Mouse (Mus musculus): ENCODE measurements around the gene Gbx1. TPM values are rescaled to one million over a fixed set of nuclear protein-coding genes. Genes with fewer than 3 reads are reported as not detected.

Gene Gbx1
- polyA plus RNA-seq, 1 experiment from 2014 or later: not detected

DNA sequence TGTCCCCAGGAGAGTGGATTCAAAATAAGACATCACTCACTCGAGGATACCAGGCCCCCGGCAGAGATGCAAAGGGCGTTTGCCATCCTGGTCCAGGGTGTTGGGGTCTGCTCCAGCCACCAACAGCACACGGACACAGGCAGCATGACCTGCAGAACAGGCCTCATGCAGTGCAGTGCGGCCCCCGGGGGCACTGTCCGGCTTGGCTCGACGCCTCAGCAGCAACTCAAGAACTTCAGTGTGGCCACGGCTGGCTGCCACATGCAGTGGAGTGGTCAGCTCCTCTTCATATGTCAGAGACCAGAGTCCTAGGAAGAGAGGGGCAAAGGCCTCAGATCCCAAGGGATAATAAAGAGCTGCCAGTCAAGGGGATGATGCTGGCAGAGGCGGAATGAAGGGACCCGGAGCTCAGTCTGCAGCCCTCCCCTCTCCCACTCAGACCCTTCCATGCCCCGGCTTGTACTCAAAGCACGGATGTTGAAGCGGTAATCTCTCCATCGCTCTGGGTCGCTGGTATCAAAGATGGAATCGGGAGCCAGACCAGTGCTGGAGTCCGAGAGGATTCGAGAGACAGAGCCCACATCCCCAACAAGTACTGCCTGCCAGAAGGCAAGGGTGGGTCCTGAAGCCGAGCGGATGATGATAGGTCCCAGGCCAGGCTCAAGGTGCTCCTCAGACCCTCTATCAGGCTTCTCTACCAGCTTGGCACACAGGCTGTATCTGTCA, 12.7 kb upstream of the Gbx1 start:
- no peak overlapping the region for H3K9ac ChIP-seq
- no peak overlapping the region for H3K27ac ChIP-seq
- peaks cover 8% of the 10 kb centered on the region for H3K27me3 ChIP-seq
- 79% methylated on average over 22 of the region's 22 CpGs for WGBS
- peaks cover 16% of the 10 kb centered on the region for H3K4me1 ChIP-seq
- H3K4me2 ChIP-seq: no peak overlapping the region
- H3K36me3 ChIP-seq: no peaks in the 10 kb centered on the region
- H3K4me3 ChIP-seq: no peak overlapping the region
- no peaks in the 10 kb centered on the region for H3K9me3 ChIP-seq
- ATAC-seq (ENCODE audit: borderline replicate concordance, extremely low read depth, low FRiP score, low TSS enrichment): 0 out of 2 replicates have a peak, but pooled peaks have one; percentile 3

DNA sequence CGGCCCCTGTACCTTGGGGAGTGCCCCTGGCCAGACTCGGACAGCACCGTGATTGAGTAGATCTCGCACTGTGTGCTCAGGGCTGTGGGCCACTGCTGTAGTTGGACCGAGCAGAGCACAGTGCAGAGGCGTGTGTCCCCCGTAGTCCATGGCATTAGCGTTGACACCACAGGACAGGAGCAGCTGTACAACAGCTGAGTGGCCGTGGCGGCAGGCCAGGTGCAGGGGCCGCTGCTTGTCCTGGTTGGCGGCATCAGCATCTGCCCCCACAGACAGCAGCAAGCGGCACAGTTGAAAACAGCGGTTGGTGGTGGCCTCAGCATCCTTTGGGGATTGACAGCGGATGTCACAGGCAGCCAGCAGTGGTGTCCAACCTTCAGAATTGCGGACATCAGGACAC, 10.6 kb upstream of the Gbx1 start:
- 59% methylated on average over 16 of the region's 16 CpGs for WGBS
- Histone ChIP-seq H3K9ac (no peak overlapping the region), H3K9me3 (no peaks in the 10 kb centered on the region), H3K4me2 (no peak overlapping the region), H3K27ac (no peak overlapping the region), H3K27me3 (peaks cover 20% of the 10 kb centered on the region), H3K36me3 (no peaks in the 10 kb centered on the region), H3K4me1 (peaks cover 16% of the 10 kb centered on the region), H3K4me3 (no peak overlapping the region)
- ATAC-seq (ENCODE audit: borderline replicate concordance, extremely low read depth, low FRiP score, low TSS enrichment): no peak

DNA sequence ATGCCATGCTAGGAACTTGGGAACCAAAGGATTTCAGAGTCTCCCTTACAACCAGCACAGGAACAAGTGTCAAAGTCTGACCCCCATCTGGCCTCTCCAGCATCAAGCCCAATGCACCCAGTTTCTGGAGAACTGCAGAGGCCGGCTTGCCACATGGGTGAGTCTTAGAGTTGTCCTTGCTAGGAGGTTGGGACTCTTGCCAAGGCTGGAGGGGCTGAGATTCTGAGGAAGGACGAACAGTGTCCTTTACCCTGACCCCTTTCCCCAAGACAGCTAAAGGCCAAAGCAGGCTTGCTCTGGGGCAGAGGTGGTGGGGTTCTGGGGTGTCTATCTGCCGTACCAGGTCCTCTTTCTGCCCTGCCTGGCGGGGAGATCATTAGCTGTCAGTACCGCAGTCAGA, 9.5 kb upstream of the Gbx1 start:
- no peak for ATAC-seq (ENCODE audit: borderline replicate concordance, extremely low read depth, low FRiP score, low TSS enrichment)
- Histone ChIP-seq H3K27ac (no peak overlapping the region), H3K9me3 (no peaks in the 10 kb centered on the region), H3K4me2 (no peak overlapping the region), H3K36me3 (no peaks in the 10 kb centered on the region), H3K27me3 (peaks cover 30% of the 10 kb centered on the region), H3K9ac (no peak overlapping the region), H3K4me3 (no peak overlapping the region), H3K4me1 (peaks cover 15% of the 10 kb centered on the region)
- WGBS: 65% methylated on average over 5 of the region's 5 CpGs

DNA sequence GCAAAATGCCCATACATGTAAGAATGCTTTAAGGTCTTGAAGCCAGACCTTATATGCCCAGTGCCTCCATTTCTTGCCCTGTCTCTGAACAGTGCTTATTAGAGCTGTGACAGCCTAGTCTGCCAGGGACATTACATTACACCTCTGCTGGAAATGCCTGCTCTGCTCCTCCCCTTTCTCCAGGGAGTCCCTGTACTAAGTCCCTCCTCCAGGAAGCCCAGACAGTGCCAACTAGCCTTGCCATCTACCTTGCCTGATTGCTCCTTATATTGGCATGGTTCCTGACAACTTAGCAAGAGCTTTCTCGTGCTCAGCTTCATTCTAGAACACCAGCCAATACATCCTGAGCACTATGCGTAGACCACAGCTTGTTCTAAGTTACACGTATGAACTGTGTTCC, 8.7 kb upstream of the Gbx1 start:
- H3K4me2 ChIP-seq: no peak overlapping the region
- no peak overlapping the region for H3K9ac ChIP-seq
- peaks cover 38% of the 10 kb centered on the region for H3K27me3 ChIP-seq
- no peaks in the 10 kb centered on the region for H3K9me3 ChIP-seq
- H3K4me3 ChIP-seq: no peak overlapping the region
- WGBS: 83% methylated on average over 3 of the region's 3 CpGs
- no peak overlapping the region for H3K27ac ChIP-seq
- H3K4me1 ChIP-seq: peaks cover 7% of the 10 kb centered on the region
- H3K36me3 ChIP-seq: no peaks in the 10 kb centered on the region
- ATAC-seq (ENCODE audit: borderline replicate concordance, extremely low read depth, low FRiP score, low TSS enrichment): no peak

DNA sequence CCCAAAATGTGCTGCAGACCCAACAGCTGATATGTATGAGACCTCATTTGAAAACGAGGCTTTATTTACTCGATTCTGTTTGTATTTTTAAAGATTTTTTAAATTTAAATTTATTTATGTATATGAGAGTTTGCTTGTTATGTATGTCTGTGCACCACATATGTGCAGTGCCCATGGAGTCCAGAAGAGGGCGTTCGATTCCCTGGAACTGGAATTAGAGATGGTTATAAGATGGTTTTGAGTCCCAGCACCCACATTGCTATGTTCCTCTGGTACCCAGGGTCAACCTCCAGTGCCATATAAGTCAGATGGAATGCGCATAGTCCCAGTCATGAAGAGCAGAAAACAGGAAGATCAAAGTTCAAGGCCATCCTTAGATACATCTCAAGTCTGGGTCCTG, 7.3 kb upstream of the Gbx1 start:
- Histone ChIP-seq H3K4me3 (no peak overlapping the region), H3K27ac (no peak overlapping the region), H3K4me2 (no peak overlapping the region), H3K9me3 (no peaks in the 10 kb centered on the region), H3K4me1 (no peaks in the 10 kb centered on the region), H3K9ac (no peak overlapping the region), H3K27me3 (peaks cover 49% of the 10 kb centered on the region), H3K36me3 (no peaks in the 10 kb centered on the region)
- 49% methylated on average over 5 of the region's 5 CpGs for WGBS
- ATAC-seq (ENCODE audit: borderline replicate concordance, extremely low read depth, low FRiP score, low TSS enrichment): no peak

DNA sequence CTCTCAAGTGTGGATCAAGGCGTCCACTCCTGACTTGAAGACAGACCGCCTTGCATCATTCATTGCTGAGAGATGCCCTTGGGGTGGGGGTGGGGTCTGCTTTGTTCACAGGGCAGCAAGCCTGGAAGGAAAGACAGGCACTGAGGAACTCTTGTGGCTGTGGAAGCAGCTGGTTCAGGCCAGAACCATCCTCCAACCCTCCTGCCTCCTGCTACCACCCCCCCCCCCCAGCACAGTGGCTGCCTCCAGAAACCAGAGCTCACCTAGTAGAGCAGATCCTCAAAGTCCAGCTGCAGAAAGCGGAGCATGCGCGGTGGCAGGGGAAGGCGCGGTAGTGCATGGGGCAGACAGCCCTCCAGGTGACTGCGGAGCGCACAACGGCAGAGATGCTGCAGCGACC, 6.4 kb upstream of the Gbx1 start:
- Histone ChIP-seq H3K36me3 (no peaks in the 10 kb centered on the region), H3K4me1 (no peaks in the 10 kb centered on the region), H3K9me3 (no peaks in the 10 kb centered on the region), H3K27ac (no peak overlapping the region), H3K4me3 (no peak overlapping the region), H3K9ac (no peak overlapping the region), H3K27me3 (peaks cover 58% of the 10 kb centered on the region), H3K4me2 (no peak overlapping the region)
- no peak for ATAC-seq (ENCODE audit: borderline replicate concordance, extremely low read depth, low FRiP score, low TSS enrichment)
- WGBS: 47% methylated on average over 11 of the region's 11 CpGs

DNA sequence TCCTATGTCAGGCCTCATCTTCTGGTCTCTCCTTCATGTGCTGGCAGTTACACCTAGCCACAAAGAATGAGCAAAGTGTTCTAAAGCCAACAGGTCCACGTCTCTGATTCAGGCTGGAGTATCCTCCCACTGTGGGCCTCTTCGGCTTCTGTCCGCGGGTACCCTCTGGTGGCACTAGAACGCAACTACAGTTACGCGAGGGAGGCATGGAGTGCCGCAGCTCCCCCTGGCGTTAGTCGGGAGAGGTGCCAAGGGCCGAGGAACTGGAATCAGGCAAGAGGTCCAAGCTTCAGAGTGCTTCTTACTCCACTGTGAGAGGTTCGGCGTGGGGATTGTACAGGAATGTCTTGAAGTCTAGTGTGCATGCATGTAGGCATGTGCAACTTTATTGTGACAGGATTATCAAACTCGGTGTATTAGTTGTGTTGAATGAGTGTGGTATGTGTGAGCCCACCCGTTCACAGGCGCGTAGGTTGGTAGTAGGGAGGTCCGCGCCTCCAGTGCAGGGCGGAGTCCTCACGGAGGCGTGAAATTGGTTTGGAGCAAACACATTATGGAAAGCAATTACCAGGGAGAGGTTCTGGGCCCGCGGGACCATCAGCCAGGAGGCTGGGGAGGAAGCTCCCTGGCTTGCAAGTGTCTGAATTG, 3.2 kb upstream of the Gbx1 start:
- peak; percentile 53; the same call in 1 of the 2 replicates for ATAC-seq (ENCODE audit: borderline replicate concordance, extremely low read depth, low FRiP score, low TSS enrichment)
- no peak overlapping the region for H3K4me2 ChIP-seq
- H3K4me1 ChIP-seq: peaks cover 14% of the 10 kb centered on the region
- H3K27me3 ChIP-seq: peaks cover 82% of the 10 kb centered on the region
- no peak overlapping the region for H3K9ac ChIP-seq
- WGBS: 19% methylated on average over 24 of the region's 24 CpGs
- H3K9me3 ChIP-seq: no peaks in the 10 kb centered on the region
- no peak overlapping the region for H3K27ac ChIP-seq
- H3K4me3 ChIP-seq: no peak overlapping the region
- H3K36me3 ChIP-seq: no peaks in the 10 kb centered on the region

DNA sequence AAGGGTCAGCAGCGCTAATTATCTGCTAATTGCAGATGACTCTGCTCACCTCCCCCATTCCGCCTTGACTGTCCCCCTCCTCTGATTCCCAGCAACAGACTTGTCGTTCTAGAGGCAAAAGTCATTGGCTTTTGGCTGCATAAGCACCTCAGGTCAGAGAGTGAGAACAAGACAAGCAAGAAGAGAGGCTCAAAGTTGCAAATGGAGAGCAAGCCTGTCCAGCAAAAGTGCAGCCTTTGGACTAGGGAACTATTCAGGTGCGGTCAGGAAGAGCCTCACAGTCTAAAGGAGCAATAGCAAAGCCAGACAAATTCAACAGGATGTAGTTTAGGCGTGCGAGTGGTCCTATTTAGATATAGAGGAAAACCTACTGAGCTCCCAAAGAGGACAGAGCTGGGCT, 778 bp upstream of the Gbx1 start:
- no peak overlapping the region for H3K4me2 ChIP-seq
- H3K27me3 ChIP-seq: peaks cover 96% of the 10 kb centered on the region
- no peak overlapping the region for H3K9ac ChIP-seq
- no peaks in the 10 kb centered on the region for H3K9me3 ChIP-seq
- H3K27ac ChIP-seq: no peak overlapping the region
- H3K4me3 ChIP-seq: no peak overlapping the region
- H3K4me1 ChIP-seq: peaks cover 14% of the 10 kb centered on the region
- 14% methylated on average over 6 of the region's 6 CpGs for WGBS
- H3K36me3 ChIP-seq: no peaks in the 10 kb centered on the region
- no peak for ATAC-seq (ENCODE audit: borderline replicate concordance, extremely low read depth, low FRiP score, low TSS enrichment)

DNA sequence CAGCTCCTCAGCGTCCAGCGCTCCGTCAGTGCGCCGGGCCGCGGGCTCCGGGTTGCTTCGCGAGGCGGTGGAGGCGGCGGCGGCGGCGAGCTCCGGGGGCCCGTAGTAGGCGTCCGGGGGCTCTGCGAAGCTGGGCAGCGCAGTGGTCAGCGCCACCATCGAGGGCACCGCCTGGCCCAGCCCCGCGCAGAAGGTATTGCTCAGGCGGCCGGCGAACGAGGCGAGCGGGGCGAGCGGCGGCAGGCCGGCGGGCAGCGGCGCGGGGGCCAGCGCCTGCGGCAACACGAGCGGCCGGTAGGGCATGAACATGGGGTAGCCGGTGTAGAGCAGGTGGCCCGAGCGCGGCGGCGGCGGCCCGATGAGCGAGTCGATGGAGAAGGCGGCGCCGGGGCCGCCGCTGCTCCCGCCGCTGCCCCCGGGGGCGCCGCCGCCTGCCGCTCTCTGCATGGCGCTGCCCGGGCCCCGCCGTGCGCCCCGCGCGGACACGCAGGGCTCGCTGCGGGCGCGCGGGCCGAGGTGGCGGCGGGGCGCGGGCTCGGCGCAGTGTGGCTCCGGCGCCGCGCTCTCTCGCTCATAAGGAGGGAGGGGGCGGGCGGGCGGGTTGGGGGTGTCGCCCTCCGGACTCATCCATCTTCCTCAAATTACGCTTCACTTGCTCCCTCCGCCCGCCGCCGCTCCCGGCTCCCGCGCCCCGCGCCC, 663 bp downstream of the Gbx1 start:
- Histone ChIP-seq H3K36me3 (no peaks in the 10 kb centered on the region), H3K9me3 (no peaks in the 10 kb centered on the region), H3K9ac (no peak overlapping the region), H3K4me2 (peak overlapping the region; percentile 83), H3K27me3 (peaks cover 97% of the 10 kb centered on the region), H3K27ac (no peak overlapping the region), H3K4me3 (peak overlapping the region; percentile 38), H3K4me1 (peaks cover 14% of the 10 kb centered on the region)
- peak; percentile 32; the same call in 1 of the 2 replicates for ATAC-seq (ENCODE audit: borderline replicate concordance, extremely low read depth, low FRiP score, low TSS enrichment)
- whole genome bisulfite sequencing: under 1% methylated on average over 85 of the region's 109 CpGs

DNA sequence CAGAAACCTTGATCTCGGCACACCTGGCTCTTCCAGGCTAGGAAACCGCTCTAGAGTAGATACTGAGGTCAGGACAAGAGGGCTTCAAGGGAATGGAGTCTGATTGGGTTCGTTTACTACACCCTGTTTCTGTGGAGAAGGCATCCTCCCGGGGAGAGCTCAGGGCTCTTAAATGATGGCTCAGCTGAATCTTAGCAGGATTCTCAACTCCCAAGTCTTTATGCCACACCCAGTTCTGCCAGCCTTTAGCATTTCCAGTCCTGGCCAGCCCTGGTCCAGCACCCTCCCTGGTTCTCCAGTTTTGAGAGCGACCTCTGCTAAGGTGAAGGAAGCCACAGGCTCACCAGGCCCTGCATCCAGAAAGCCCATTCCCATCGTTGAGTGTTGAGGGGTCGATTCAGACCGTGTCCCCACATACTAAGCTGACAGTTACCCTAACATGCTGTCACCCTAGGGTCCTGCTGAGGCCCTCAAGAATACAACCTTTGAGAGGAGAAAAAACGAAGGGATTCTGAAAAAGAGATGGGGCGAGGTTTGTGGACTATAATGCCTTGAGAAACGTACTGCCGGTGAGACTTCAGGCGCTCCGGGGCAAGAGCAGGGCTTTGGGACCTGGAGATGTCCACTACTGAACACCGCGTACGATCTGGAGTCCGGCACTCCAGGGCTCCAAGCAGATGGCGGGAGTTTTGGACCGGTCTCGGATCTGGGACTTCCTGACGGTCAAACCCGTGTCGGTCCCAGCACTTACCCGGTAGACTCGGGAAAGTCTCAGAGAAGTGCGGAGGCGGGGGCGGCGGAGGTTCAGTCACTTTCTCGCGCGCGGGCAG, 1.4 kb downstream of the Gbx1 start:
- Histone ChIP-seq H3K27me3 (peaks cover 92% of the 10 kb centered on the region), H3K4me2 (peak overlapping the region; percentile 83), H3K9me3 (no peaks in the 10 kb centered on the region), H3K4me1 (peaks cover 14% of the 10 kb centered on the region), H3K36me3 (no peaks in the 10 kb centered on the region), H3K9ac (no peak overlapping the region), H3K27ac (no peak overlapping the region), H3K4me3 (peak overlapping the region; percentile 38)
- no peak for ATAC-seq (ENCODE audit: borderline replicate concordance, extremely low read depth, low FRiP score, low TSS enrichment)
- WGBS: 4% methylated on average over 32 of the region's 34 CpGs

DNA sequence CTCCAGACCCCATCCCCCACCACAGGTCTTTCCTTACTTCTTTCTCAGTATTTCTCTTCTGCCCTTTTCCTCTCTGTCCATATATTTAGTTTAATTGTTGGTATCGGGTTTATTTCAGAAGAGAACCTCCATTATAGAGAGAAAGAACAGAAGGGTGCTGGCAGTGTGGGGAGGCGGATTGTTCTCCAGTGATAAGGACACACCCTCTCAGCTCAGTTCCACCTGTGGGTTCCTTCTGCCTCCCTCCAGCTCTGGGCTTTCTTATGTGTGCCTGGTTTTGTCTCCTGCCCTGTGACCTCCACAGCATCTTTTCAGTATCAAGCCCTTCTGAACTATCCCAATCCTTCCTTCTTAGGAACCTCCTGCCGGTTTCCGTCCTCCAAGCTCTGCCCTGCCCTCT, 2.5 kb downstream of the Gbx1 start:
- WGBS: 21% methylated on average over 4 of the region's 4 CpGs
- Histone ChIP-seq H3K36me3 (no peaks in the 10 kb centered on the region), H3K4me2 (no peak overlapping the region), H3K4me3 (no peak overlapping the region), H3K27ac (no peak overlapping the region), H3K4me1 (peaks cover 14% of the 10 kb centered on the region), H3K9ac (no peak overlapping the region), H3K9me3 (no peaks in the 10 kb centered on the region), H3K27me3 (peaks cover 88% of the 10 kb centered on the region)
- no peak for ATAC-seq (ENCODE audit: borderline replicate concordance, extremely low read depth, low FRiP score, low TSS enrichment)

Measured in lung, embryonic 15.5 days (tissue).